Mouse (Mus musculus): ENCODE data around the gene C2cd3. TPM values are rescaled to one million over a fixed set of nuclear protein-coding genes. Genes with fewer than 3 reads are reported as not detected.

C2cd3 gene
- polyA plus RNA-seq, 1 experiment from 2014 or later, result 13.1 TPM

Other genes starting within 250 kb of the C2cd3 start
- 13.6 and 14.8 TPM in 2 replicates for gene Lipt2, start 213.0 kb upstream of the C2cd3 start, polyA plus RNA-seq (2015; fragmentation: Nextera tagmentation; extraction: Ambion mirVana)
- 11.0 and 14.0 TPM in 2 replicates for gene Kcne3, start 195.7 kb upstream of the C2cd3 start, polyA plus RNA-seq (2015; fragmentation: Nextera tagmentation; extraction: Ambion mirVana)
- gene Pgm2l1, start 144.8 kb upstream of the C2cd3 start, polyA plus RNA-seq (2015; fragmentation: Nextera tagmentation; extraction: Ambion mirVana), result 1.7 and 2.1 TPM in 2 replicates
- 11.0 and 11.6 TPM in 2 replicates for gene P4ha3, start 86.7 kb upstream of the C2cd3 start, polyA plus RNA-seq (2015; fragmentation: Nextera tagmentation; extraction: Ambion mirVana)
- gene Ppme1, start 74 bp downstream of the C2cd3 start, polyA plus RNA-seq (2015; fragmentation: Nextera tagmentation; extraction: Ambion mirVana), result 50.2 and 56.6 TPM in 2 replicates
- gene Ucp3, start 100.8 kb downstream of the C2cd3 start, polyA plus RNA-seq (2015; fragmentation: Nextera tagmentation; extraction: Ambion mirVana), result 0.07 and 0.24 TPM in 2 replicates
- gene Ucp2, start 121.1 kb downstream of the C2cd3 start, polyA plus RNA-seq (2015; fragmentation: Nextera tagmentation; extraction: Ambion mirVana), result 189 and 197 TPM in 2 replicates
- gene Dnajb13, start 142.7 kb downstream of the C2cd3 start, polyA plus RNA-seq (2015; fragmentation: Nextera tagmentation; extraction: Ambion mirVana), result 0.19 and 0.29 TPM in 2 replicates
- 23.0 and 23.1 TPM in 2 replicates for gene Coa4, start 164.8 kb downstream of the C2cd3 start, polyA plus RNA-seq (2015; fragmentation: Nextera tagmentation; extraction: Ambion mirVana)
- gene Rab6a, start 235.2 kb downstream of the C2cd3 start, polyA plus RNA-seq (2015; fragmentation: Nextera tagmentation; extraction: Ambion mirVana), result 82.4 and 91.0 TPM in 2 replicates
- 76.8 and 83.0 TPM in 2 replicates for gene Mrpl48, start 236.1 kb downstream of the C2cd3 start, polyA plus RNA-seq (2015; fragmentation: Nextera tagmentation; extraction: Ambion mirVana)

Measured in heart, embryonic 13.5 days (tissue).